Mouse (Mus musculus) adrenal gland, postnatal 36 days (tissue): ENCODE measurements around the gene Oasl2. TPM values are rescaled to one million over a fixed set of nuclear protein-coding genes. Genes with fewer than 3 reads are reported as not detected.

ENCODE experiments used
- microRNA-seq: library from miRNA; unstranded; fragments of <30 nt; microRNA quantifications from one replicate; pipeline ENCODE4 v1.2.0, GENCODE M21; 2021
- total RNA-seq, 2 experiments: library from RNA; stranded (reverse); gene quantifications; 2 replicates each; pipeline ENCODE4 v1.2.3; 2021

The Oasl2 gene
- total RNA-seq, 2 experiments from 2014 or later, result 14.9 to 17.2 TPM

Small RNA genes within 50 kb of the gene (microRNA-seq; reads per million reads assigned to microRNA genes)
- 18.7 reads per million, percentile 32 among the genes with 10 or more reads in this experiment for gene Mir6240

Other genes with a start within 250 kb of the Oasl2 start
- gene Trpv4, start 238.5 kb upstream of the Oasl2 start, total RNA-seq, result 1 to 10 TPM; 1.5 to 2.7 TPM
- gene Gltp, start 206.0 kb upstream of the Oasl2 start, total RNA-seq, result 10 to 100 TPM; 50.8 to 60.5 TPM
- gene Tchp, start 189.2 kb upstream of the Oasl2 start, total RNA-seq, result 1 to 10 TPM; 7.6 to 8.9 TPM
- gene Ankrd13a, start 122.3 kb upstream of the Oasl2 start, total RNA-seq, result 10 to 100 TPM; 68.6 to 91.4 TPM
- 10 to 100 TPM; 35.3 to 36.6 TPM for gene Git2, start 121.4 kb upstream of the Oasl2 start, total RNA-seq
- gene 1500011B03Rik, start 73.5 kb upstream of the Oasl2 start, total RNA-seq, result 10 to 100 TPM; 32.2 to 40.7 TPM
- not detected for gene 4930519G04Rik, start 43.3 kb upstream of the Oasl2 start, total RNA-seq
- gene Gm9936, start 38.3 kb upstream of the Oasl2 start, total RNA-seq, result not detected
- gene Oasl1, start 26.3 kb downstream of the Oasl2 start, total RNA-seq, result 1 to 10 TPM; 1.8 to 2.4 TPM
- gene 2210016L21Rik, start 45.2 kb downstream of the Oasl2 start, total RNA-seq, result 10 to 100 TPM; 41.4 to 45.7 TPM
- under 1 TPM in 1 of 2 experiments, not detected in 1; 0.10 TPM for gene Hnf1a, start 74.2 kb downstream of the Oasl2 start, total RNA-seq
- gene Sppl3, start 114.2 kb downstream of the Oasl2 start, total RNA-seq, result 10 to 100 TPM; 52.0 to 54.1 TPM
- gene Gm10401, start 201.4 kb downstream of the Oasl2 start, total RNA-seq, result not detected
- 100 to 1,000 TPM; 156 to 220 TPM for gene Acads, start 222.4 kb downstream of the Oasl2 start, total RNA-seq
- gene Unc119b, start 238.0 kb downstream of the Oasl2 start, total RNA-seq, result 10 to 100 TPM; 38.9 to 45.3 TPM